Mouse (Mus musculus) 3T3-L1 (cell line): Measurements from ENCODE around the gene Bcl7b.
"Not testable (repeated sequence)": the region's sequence is repeated elsewhere in the genome, so short reads cannot be mapped to it uniquely, and the experiment has no call there.

Experiments used
- DNase-seq: peaks from one replicate; pipeline ENCODE4 v3.0.0-alpha.2; 2015; ENCODE audit warnings: low read depth, low spot score

Bcl7b gene

DNA sequence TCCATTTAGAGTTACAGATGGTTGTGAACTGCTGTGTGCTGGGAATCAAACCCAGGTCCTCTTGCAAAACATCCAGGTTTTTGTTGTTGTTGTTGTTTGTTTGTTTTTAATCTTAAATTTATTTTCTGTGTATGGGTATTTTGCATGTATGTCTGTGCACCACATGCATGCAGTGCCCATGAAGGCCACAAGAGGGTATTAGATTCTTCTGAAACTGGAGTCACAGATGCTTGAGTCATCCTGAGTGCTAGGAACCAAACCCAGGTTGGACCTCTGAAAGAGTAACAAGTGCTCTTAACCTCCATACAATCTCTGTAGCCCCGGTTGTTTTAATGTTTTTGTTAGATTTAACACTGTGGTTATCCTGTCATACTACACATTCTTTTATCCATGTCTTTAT lies 40.1 kb downstream of the Bcl7b start:
- DNase-seq, result peak; percentile 65

DNA sequence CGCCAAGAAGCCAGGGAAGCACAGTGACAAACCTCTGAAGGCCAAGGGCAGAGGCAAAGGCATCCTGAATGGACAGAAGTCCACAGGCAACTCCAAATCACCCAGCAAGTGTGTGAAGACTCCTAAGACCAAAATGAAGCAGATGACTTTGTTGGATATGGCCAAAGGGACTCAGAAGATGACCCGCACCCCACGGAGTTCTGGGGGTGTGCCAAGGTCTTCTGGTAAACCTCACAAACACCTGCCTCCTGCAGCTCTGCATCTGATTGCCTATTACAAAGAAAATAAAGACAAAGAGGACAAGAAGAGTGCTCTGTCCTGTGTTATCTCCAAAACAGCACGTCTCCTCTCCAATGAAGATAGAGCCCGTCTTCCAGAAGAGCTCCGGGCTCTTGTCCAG lies 48.8 kb downstream of the Bcl7b start:
- DNase-seq, result no peak

DNA sequence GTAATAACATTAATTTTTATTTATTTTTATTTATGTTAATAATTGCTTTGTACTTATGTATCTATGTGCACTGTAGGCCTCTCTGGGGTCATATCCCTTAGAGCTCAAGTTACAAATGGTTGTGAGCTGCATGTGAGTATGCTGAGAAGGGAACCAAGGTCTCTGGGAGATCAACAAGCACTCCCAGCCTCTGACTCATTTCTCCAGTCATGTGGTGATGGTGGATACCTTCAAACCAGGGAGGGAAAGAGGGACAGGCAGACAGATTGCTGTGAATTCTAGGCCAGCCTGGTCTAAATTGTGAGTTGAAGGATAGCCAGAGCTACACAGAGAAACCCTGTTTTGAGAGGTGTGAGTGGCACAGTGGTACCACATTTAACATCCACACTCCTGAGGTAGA lies 52.9 kb downstream of the Bcl7b start:
- DNase-seq, result peak; percentile 75

DNA sequence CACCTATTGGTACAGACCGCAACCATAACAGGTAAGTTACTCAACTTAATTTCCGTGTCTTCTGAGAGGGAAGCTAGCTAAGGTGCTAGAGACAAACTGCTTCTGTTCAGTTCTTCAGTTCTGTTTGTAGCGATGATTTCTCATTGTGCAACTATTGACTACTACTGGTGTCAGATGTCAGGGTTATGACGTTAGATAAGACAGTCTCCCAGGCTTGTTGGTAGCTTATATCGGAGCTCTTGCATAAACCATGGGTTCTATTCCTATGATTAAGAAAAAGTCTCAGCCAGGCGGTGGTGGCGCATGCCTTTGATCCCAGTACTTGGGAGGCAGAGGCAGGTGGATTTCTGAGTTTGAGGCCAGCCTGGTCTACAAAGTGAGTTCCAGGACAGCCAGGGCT lies 54.0 kb downstream of the Bcl7b start:
- DNase-seq, result no peak

DNA sequence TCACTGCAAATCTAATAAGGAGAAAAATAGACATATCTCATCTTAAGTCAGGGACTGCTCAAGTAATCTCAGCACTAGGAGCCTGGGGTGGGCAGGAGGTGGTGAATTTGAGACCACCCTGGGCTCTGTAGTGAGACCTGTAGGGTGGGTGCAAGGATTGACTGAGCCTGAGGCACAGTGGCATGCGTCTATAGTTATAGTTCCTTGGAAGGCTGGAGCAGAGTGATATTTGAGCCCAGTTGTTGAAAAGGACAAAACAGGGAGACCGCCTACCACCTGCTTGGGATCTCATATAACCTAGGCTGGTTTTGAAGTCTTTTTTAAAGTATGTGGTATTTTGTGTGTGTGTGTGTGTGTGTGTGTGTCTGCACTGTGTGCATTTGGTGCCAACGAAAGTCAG lies 56.1 kb downstream of the Bcl7b start:
- no peak for DNase-seq

DNA sequence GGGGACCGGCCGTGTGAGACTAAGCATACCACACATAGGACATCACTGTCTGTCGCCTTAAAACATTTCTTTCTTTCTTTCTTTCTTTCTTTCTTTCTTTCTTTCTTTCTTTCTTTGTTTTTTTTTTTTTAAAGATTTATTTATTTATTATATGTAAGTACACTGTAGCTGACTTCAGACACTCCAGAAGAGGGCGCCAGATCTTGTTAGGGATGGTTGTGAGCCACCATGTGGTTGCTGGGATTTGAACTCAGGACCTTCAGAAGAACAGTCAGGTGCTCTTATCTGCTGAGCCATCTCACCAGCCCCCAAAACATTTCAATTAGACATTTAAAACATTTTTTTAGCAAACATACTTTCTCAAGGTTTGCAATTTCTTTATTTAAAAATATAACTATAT lies 57.8 kb downstream of the Bcl7b start:
- DNase-seq, result not testable (repeated sequence)

DNA sequence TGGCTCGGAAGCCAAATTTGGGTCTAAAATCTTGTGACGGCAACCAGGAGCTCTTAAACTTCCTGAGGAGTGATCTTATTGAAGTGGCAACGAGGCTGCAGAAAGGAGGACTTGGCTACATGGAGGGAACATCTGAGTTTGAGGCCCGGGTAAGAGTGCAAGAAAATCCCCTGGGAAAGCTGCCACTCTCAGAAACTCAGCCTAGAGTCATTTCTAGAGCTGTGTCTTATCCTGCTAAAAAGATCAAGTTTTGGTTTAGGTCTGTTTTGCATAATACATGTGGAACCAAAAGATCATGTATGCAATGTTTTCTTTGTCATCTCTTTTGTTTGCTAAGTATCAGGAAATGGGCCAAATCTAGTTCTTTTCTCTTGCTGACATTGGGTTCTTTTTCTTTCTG lies 62.1 kb downstream of the Bcl7b start:
- no peak for DNase-seq
